Mouse (Mus musculus) forebrain, embryonic 11.5 days (tissue): ENCODE data around the gene Lrfn4. TPM values are rescaled to one million over a fixed set of nuclear protein-coding genes. Genes with fewer than 3 reads are reported as not detected.

Experiments used
- ATAC-seq: fragments of 200-750 bp; cut with Nextera tagmentation; replicated peaks from 2 replicates; pipeline ENCODE4 v1.8.0; 2017; ENCODE audit warnings: moderate TSS enrichment; ENCODE audit not compliant: low FRiP score
- DNase-seq: peaks from one replicate; pipeline ENCODE4 v3.0.0-alpha.2; 2017; ENCODE audit warnings: low spot score
- H3K27ac ChIP-seq: fragments of 300-500 bp; sonication (generic); 2 replicates; pipeline ENCODE4 v1.5.1; 2014; ENCODE audit warnings: low read depth, low read length
- H3K27me3 ChIP-seq: fragments of 300-500 bp; sonication (generic); 2 replicates; pipeline ENCODE4 v1.6.1; 2014; ENCODE audit warnings: mild to moderate bottlenecking, low read length, mixed read lengths; ENCODE audit not compliant: control insufficient read depth, insufficient read depth
- H3K36me3 ChIP-seq: fragments of 300-500 bp; sonication (generic); 2 replicates; pipeline ENCODE4 v1.6.1; 2014; ENCODE audit warnings: mild to moderate bottlenecking, low read length, moderate library complexity, mixed read lengths; ENCODE audit not compliant: control insufficient read depth, insufficient read depth
- H3K4me1 ChIP-seq: fragments of 300-500 bp; sonication (generic); replicated peaks from 2 replicates; pipeline ENCODE4 v1.6.1; 2014; ENCODE audit warnings: low read length, mixed read lengths; ENCODE audit not compliant: control insufficient read depth, insufficient read depth
- H3K4me2 ChIP-seq: fragments of 300-500 bp; sonication (generic); 2 replicates; pipeline ENCODE4 v1.6.1; 2014; ENCODE audit warnings: low read depth, mild to moderate bottlenecking, low read length, moderate library complexity, mixed read lengths; ENCODE audit not compliant: severe bottlenecking
- H3K4me3 ChIP-seq: fragments of 300-500 bp; sonication (generic); 2 replicates; pipeline ENCODE4 v1.5.1; 2014; ENCODE audit warnings: low read depth, low read length
- H3K9ac ChIP-seq: fragments of 300-500 bp; sonication (generic); 2 replicates; pipeline ENCODE4 v1.6.1; 2014; ENCODE audit warnings: low read length
- H3K9me3 ChIP-seq: fragments of 300-500 bp; sonication (generic); 2 replicates; pipeline ENCODE4 v1.6.1; 2016; ENCODE audit warnings: low read length, mixed read lengths; ENCODE audit not compliant: control insufficient read depth
- WGBS: fragments of 180-500 bp; shearing (Covaris S2); extraction: QIAGEN DNeasy Blood & Tissue Kit; methylation state at CpG from one replicate; pipeline ENCODE4 v1.1.7; 2014; 5-methylcytosine and 5-hydroxymethylcytosine counted together
- polyA plus RNA-seq: library from polyadenylated mRNA; unstranded; fragments of >200 nt; fragmentation: Nextera tagmentation; extraction: Ambion mirVana; gene quantifications from 2 replicates; pipeline ENCODE4 v1.2.1, GENCODE M21; 2014

Gene Lrfn4
- polyA plus RNA-seq, 1 experiment from 2014 or later: 8.5 TPM

DNA sequence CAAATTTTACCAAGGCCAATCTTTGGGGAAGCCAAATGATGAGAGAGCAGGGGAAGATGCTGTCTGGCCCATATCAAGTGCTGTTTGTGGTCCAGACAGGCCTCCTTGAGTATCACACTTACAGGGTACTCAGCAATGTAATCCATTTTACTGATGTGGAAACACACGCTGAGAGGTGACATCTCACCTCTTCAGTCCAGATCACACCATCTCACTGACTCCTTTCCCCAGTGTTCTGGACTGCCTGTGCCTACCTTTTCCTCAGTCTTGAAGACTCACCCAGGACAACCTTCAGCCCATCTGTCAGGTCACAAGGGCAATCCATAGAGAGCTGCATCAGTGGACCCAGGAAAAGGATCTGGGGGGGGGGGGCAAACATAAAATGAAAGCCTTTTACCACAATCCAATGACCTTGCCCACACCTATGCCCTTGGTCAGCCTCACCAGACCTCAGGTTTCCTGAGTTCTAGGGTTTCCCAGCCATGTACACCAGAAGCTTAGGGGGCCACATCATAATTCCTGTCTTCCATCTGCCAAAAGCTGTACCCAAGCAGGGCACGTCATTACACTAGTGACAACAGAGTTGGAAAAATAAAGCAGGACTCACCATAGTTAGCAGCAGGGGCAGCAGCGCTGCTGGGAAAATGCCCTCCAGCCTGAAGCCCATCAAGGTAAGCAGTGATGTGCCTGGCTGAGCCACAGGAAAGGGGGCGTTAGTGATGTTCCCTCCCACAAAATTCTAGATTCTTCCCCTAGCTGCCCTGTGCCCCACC is 9.1 kb upstream of the Lrfn4 start:
- ATAC-seq (no peak), DNase-seq (peak; percentile 32)
- H3K4me3 ChIP-seq: peak overlapping the region; percentile 87
- 30% methylated on average over 4 of the region's 4 CpGs for WGBS
- peak overlapping the region; percentile 78 for H3K4me2 ChIP-seq
- H3K27me3 ChIP-seq: no peaks in the 10 kb centered on the region
- H3K9me3 ChIP-seq: no peaks in the 10 kb centered on the region
- H3K36me3 ChIP-seq: no peaks in the 10 kb centered on the region; the same call in 1 of the 2 replicates
- peaks cover 15% of the 10 kb centered on the region for H3K4me1 ChIP-seq
- no peak overlapping the region for H3K27ac ChIP-seq
- H3K9ac ChIP-seq: peak overlapping the region; percentile 96

DNA sequence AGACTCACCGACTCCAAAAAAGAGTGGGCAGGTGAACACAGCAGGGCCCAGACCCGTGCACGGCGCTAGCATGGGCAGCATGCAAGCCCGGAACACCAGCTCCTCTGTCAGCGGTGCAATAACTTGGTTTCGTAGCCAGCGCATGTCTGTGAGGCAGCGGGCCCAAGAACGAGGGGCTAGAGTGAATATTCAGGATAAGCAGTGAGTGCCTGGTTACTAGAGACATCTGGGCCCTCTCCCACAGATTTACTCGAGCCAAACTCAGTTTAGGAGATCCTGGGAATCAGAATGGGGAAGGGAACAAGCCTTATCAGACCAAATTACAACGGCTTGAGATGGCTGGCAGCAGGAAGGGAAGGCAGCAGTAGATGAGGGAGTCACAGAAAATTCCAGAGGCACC is 8.5 kb upstream of the Lrfn4 start:
- no peaks in the 10 kb centered on the region; the same call in 1 of the 2 replicates for H3K36me3 ChIP-seq
- WGBS: 95% methylated on average over 12 of the region's 12 CpGs
- H3K9me3 ChIP-seq: no peaks in the 10 kb centered on the region
- H3K4me1 ChIP-seq: peaks cover 13% of the 10 kb centered on the region
- H3K4me3 ChIP-seq: no peak overlapping the region
- no peak overlapping the region for H3K9ac ChIP-seq
- no peak overlapping the region for H3K27ac ChIP-seq
- DNase-seq (peak; percentile 52), ATAC-seq (no peak)
- no peaks in the 10 kb centered on the region for H3K27me3 ChIP-seq
- no peak overlapping the region for H3K4me2 ChIP-seq

DNA sequence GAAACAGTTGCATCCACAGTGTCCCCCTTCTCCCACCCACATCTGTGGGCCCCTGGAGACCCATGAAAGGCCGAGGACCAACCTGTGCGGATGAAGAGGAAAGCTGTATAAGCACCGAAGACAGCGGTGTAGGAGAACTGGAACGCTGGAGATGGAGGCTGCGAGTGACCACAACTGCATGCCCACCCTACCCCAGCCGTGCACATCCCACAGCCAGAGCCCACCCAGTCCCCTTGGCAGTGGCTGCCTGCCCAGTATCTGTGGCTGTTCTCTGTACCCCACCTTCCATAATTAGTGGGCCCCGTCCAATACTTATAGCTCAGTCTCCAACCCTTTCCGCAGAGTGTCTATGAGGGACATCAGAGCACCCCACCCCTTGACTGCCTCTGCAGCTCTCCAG is 8.0 kb upstream of the Lrfn4 start:
- no peak for ATAC-seq
- no peak overlapping the region for H3K4me3 ChIP-seq
- DNase-seq: no peak
- H3K27ac ChIP-seq: no peak overlapping the region
- H3K36me3 ChIP-seq: no peaks in the 10 kb centered on the region; the same call in 1 of the 2 replicates
- H3K9me3 ChIP-seq: no peaks in the 10 kb centered on the region
- peaks cover 11% of the 10 kb centered on the region for H3K4me1 ChIP-seq
- no peaks in the 10 kb centered on the region for H3K27me3 ChIP-seq
- H3K4me2 ChIP-seq: no peak overlapping the region
- 98% methylated on average over 9 of the region's 9 CpGs for WGBS
- H3K9ac ChIP-seq: no peak overlapping the region

DNA sequence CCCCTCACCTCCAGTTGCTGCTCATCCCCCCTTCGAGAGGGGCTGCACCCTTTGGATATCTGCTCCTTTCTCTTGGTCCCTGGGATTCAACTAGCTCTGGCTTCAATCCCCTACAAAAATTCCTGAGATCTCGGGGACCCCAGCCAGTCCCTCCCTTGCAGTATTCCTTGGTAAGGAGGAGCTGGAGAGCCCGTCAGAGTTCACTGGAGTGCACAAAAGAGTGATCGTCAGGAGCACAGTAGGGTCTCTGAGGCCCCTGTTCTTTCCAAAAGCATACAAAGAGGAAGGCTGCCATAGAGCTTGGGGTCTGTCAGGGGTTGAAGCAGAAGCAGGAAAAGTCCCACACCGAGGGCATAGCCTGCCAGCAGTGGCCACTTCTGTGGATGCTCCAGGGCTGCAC is 7.3 kb upstream of the Lrfn4 start:
- peak; percentile 35 for DNase-seq
- Histone ChIP-seq H3K9me3 (no peaks in the 10 kb centered on the region), H3K4me3 (no peak overlapping the region), H3K4me1 (peaks cover 8% of the 10 kb centered on the region), H3K36me3 (no peaks in the 10 kb centered on the region; the same call in 1 of the 2 replicates), H3K4me2 (no peak overlapping the region), H3K9ac (no peak overlapping the region), H3K27ac (no peak overlapping the region), H3K27me3 (no peaks in the 10 kb centered on the region)
- ATAC-seq: no peak
- 75% methylated on average over 5 of the region's 5 CpGs for WGBS

DNA sequence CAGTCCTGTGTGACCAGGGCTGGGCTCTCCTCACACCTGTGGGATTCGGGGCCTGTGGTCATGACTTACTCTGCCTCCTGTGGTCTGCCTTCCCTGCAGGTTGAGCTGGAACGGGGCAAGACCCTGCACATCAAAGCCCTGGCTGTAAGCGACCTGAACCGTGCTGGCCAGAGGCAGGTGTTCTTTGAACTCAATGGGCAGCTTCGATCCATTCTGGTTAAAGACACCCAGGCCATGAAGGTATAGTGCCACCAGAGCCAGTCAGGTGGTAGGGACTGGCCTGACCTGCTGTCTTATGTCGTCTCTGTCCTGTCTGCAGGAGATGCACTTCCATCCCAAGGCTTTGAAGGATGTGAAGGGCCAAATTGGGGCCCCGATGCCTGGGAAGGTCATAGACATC is 5.3 kb upstream of the Lrfn4 start:
- H3K27me3 ChIP-seq: no peaks in the 10 kb centered on the region
- WGBS: 83% methylated on average over 7 of the region's 7 CpGs
- no peaks in the 10 kb centered on the region; the same call in 1 of the 2 replicates for H3K36me3 ChIP-seq
- no peak for DNase-seq
- no peaks in the 10 kb centered on the region for H3K9me3 ChIP-seq
- no peak overlapping the region for H3K9ac ChIP-seq
- H3K4me2 ChIP-seq: no peak overlapping the region
- H3K27ac ChIP-seq: no peak overlapping the region
- H3K4me1 ChIP-seq: peaks cover 12% of the 10 kb centered on the region
- H3K4me3 ChIP-seq: no peak overlapping the region
- no peak for ATAC-seq

DNA sequence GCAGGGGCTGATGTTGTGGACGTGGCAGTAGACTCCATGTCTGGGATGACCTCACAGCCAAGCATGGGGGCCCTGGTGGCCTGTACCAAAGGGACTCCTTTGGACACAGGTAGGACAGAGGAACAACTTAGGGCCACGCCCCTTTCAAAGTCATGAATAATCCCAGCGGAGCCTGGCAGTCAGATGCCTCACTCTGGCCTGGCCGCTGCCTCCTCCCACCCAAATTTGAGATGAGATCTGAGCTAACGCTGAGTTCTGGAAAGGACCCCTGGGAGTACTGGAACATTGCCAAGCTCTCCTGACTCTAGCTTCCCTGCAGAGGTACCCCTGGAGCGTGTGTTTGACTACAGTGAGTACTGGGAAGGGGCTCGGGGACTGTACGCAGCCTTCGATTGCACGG is 4.0 kb upstream of the Lrfn4 start:
- no peaks in the 10 kb centered on the region for H3K9me3 ChIP-seq
- ATAC-seq (no peak), DNase-seq (no peak)
- 85% methylated on average over 10 of the region's 10 CpGs for WGBS
- H3K4me2 ChIP-seq: no peak overlapping the region
- no peak overlapping the region for H3K4me3 ChIP-seq
- H3K9ac ChIP-seq: no peak overlapping the region
- H3K27ac ChIP-seq: no peak overlapping the region
- no peaks in the 10 kb centered on the region for H3K27me3 ChIP-seq
- H3K36me3 ChIP-seq: no peaks in the 10 kb centered on the region; the same call in 1 of the 2 replicates
- peaks cover 10% of the 10 kb centered on the region for H3K4me1 ChIP-seq

DNA sequence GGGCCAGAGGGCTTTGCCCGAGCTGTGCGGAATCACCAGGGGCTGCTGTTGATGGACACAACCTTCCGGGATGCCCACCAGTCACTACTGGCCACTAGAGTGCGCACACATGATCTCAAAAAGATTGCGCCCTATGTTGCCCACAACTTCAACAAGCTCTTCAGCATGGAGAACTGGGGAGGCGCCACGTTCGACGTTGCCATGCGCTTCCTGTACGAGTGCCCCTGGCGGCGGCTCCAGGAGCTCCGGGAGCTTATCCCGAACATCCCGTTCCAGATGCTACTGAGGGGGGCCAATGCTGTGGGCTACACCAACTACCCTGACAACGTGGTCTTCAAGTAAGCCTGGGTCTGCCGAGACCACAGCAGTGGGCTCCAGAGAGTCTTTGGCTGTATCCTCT is 2.7 kb upstream of the Lrfn4 start:
- H3K9me3 ChIP-seq: no peaks in the 10 kb centered on the region
- no peak for ATAC-seq
- no peak overlapping the region for H3K4me3 ChIP-seq
- H3K27ac ChIP-seq: no peak overlapping the region
- no peak overlapping the region for H3K4me2 ChIP-seq
- H3K9ac ChIP-seq: no peak overlapping the region
- H3K36me3 ChIP-seq: peaks cover 4% of the 10 kb centered on the region; the same call in 1 of the 2 replicates
- H3K4me1 ChIP-seq: peaks cover 13% of the 10 kb centered on the region
- WGBS: 36% methylated on average over 18 of the region's 18 CpGs
- H3K27me3 ChIP-seq: no peaks in the 10 kb centered on the region
- DNase-seq: peak; percentile 77

DNA sequence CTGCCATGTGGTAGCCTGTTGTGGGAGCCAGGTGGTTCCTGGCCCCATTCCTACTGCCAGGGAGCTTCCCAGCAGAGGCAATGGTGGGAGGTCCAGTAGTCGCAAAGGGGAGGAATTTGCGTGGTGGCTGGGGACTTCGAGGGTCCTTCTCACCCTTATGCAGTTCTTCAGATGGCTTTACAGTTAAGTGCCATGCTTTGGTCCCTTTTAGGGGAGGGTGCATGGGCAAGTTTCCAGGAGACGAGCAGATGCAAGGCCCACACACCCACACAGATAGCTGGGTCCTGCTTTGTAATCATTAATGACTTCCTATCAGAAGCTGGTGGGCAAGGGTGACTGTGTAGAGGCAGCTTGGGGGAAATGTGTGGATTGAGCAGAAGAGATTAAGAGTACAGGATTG is 1.1 kb upstream of the Lrfn4 start:
- no peak overlapping the region for H3K9ac ChIP-seq
- H3K9me3 ChIP-seq: no peaks in the 10 kb centered on the region
- peak overlapping the region; percentile 77 for H3K4me2 ChIP-seq
- H3K4me1 ChIP-seq: peaks cover 13% of the 10 kb centered on the region
- peaks cover 8% of the 10 kb centered on the region; the same call in 1 of the 2 replicates for H3K36me3 ChIP-seq
- no peaks in the 10 kb centered on the region for H3K27me3 ChIP-seq
- peak; percentile 46 for DNase-seq
- H3K27ac ChIP-seq: no peak overlapping the region
- ATAC-seq: no peak
- WGBS: 47% methylated on average over 4 of the region's 4 CpGs
- no peak overlapping the region for H3K4me3 ChIP-seq
